In the genomic region with DNA sequence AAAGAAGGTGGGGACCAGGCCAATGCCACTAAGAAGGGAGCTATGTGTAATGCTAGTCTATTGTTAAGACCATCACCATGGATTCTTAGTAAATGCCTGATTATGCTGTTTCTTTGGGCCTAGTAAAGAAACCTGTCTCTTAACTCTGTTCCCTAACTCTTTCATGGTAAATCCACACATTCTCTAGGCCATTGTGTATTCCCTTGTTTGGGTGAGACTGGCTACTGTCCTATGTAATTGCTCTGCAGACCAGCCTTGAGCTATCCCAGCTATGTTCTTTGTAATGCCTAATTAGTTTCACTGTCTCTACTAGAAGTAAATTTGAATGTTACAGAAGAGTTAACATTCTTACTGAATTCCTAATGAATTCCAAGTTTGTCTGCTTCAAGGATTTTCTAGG, we compare ENCODE assay signal across 31 mouse cellular contexts.
"Had no signal": no experiment of that assay in that cellular context is flagged by ENCODE, and none has a peak within 500 bp of the region (broad histone marks: within the 10 kb centered on the region; RNA-seq: fewer than 3 reads in every experiment).

No protein-coding gene starts in this region.

- H3K27me3 ChIP-seq: limb, embryonic 12.5 days; limb, embryonic 13.5 days; limb, embryonic 15.5 days; liver, embryonic 12.5 days; liver, embryonic 13.5 days; liver, embryonic 15.5 days; lung, embryonic 15.5 days; megakaryocyte, embryonic 14.5 days; midbrain, embryonic 12.5 days; midbrain, embryonic 13.5 days; neural tube, embryonic 12.5 days; neural tube, embryonic 13.5 days had no signal

- H3K36me3 ChIP-seq: limb, embryonic 10.5 days; limb, embryonic 12.5 days; limb, embryonic 13.5 days; limb, embryonic 15.5 days; liver, embryonic 12.5 days; liver, embryonic 13.5 days; liver, embryonic 15.5 days; lung, embryonic 15.5 days; midbrain, embryonic 10.5 days; midbrain, embryonic 12.5 days; midbrain, embryonic 13.5 days; neural tube, embryonic 12.5 days; neural tube, embryonic 13.5 days had no signal

- H3K9ac ChIP-seq: limb, embryonic 12.5 days; limb, embryonic 13.5 days; limb, embryonic 15.5 days; liver, embryonic 12.5 days; liver, embryonic 13.5 days; liver, embryonic 14.5 days; liver, embryonic 15.5 days; liver, postnatal 0 days; lung, embryonic 14.5 days; lung, embryonic 15.5 days; midbrain, embryonic 12.5 days; midbrain, embryonic 13.5 days; neural tube, embryonic 12.5 days; neural tube, embryonic 13.5 days had no signal

- DNase-seq: left cerebral cortex, postnatal 4 days; liver; liver, embryonic 13.5 days; liver, postnatal 0 days; lung, adult 18-20 months; lung, adult 2 months; lung, embryonic 14.5 days; lung, postnatal 10 days; lung, postnatal 36 days; lung, postnatal 4 days; midbrain, embryonic 14.5 days had no signal

- H3K27ac ChIP-seq: limb, embryonic 10.5 days; limb, embryonic 12.5 days; limb, embryonic 13.5 days; limb, embryonic 15.5 days; liver, embryonic 12.5 days; liver, embryonic 13.5 days; liver, embryonic 14.5 days; liver, embryonic 15.5 days; lung, embryonic 15.5 days; macrophage; midbrain, embryonic 10.5 days; midbrain, embryonic 12.5 days; midbrain, embryonic 13.5 days; neural tube, embryonic 12.5 days; neural tube, embryonic 13.5 days had no signal

- H3K4me2 ChIP-seq: limb, embryonic 12.5 days; limb, embryonic 13.5 days; limb, embryonic 15.5 days; liver, embryonic 11.5 days; liver, embryonic 12.5 days; liver, embryonic 13.5 days; liver, embryonic 15.5 days; lung, embryonic 14.5 days; lung, embryonic 15.5 days; midbrain, embryonic 11.5 days; midbrain, embryonic 12.5 days; midbrain, embryonic 13.5 days; neural tube, embryonic 12.5 days; neural tube, embryonic 13.5 days had no signal

- ATAC-seq: liver, embryonic 12.5 days; liver, postnatal 0 days; lung, postnatal 0 days; midbrain, embryonic 13.5 days; midbrain, embryonic 16.5 days had no signal

- H3K4me3 ChIP-seq: limb, embryonic 10.5 days; limb, embryonic 12.5 days; limb, embryonic 13.5 days; limb, embryonic 15.5 days; liver, embryonic 12.5 days; liver, embryonic 13.5 days; liver, embryonic 15.5 days; lung, embryonic 15.5 days; megakaryocyte, embryonic 14.5 days; midbrain, embryonic 10.5 days; midbrain, embryonic 12.5 days; midbrain, embryonic 13.5 days; myocyte; neural tube, embryonic 12.5 days; neural tube, embryonic 13.5 days had no signal

- H3K4me1 ChIP-seq: limb, embryonic 10.5 days; limb, embryonic 12.5 days; limb, embryonic 13.5 days; limb, embryonic 15.5 days; liver, embryonic 12.5 days; liver, embryonic 13.5 days; liver, embryonic 15.5 days; lung, embryonic 15.5 days; megakaryocyte, embryonic 14.5 days; midbrain, embryonic 10.5 days; midbrain, embryonic 12.5 days; midbrain, embryonic 13.5 days; neural tube, embryonic 12.5 days; neural tube, embryonic 13.5 days had no signal

- H3K9me3 ChIP-seq: limb, embryonic 10.5 days; limb, embryonic 13.5 days; limb, embryonic 15.5 days; liver, embryonic 12.5 days; liver, embryonic 13.5 days; liver, embryonic 15.5 days; lung, embryonic 15.5 days; megakaryocyte, embryonic 14.5 days; midbrain, embryonic 10.5 days; midbrain, embryonic 12.5 days; midbrain, embryonic 13.5 days; neural tube, embryonic 12.5 days; neural tube, embryonic 13.5 days had no signal
